Mouse (Mus musculus): ENCODE measurements at regions not wholly inside any gene's neighbourhood (a gene's known extent, or its start where the extent isn't known, plus 50 kb on each side); places are given as distances from the start of the nearest gene placed in this dataset.

GRCm38 (mm10) chr2:173970789-173971188, 105.3 kb upstream of the Stx16 start:
- H3K36me3 ChIP-seq (ENCODE audit: control insufficient read depth, insufficient read depth, low read length): no peaks in the 10 kb centered on the region
- H3K4me2 ChIP-seq (ENCODE audit: low read length): no peak overlapping the region
- H3K9ac ChIP-seq (ENCODE audit: low read length): no peak overlapping the region
- H3K27me3 ChIP-seq (replicated peaks; ENCODE audit: control insufficient read depth, insufficient read depth, low read length): no peaks in the 10 kb centered on the region
- WGBS: 83% methylated on average over 1 of the region's 1 CpGs
- DNase-seq (ENCODE audit: low spot score) (no peak), ATAC-seq (no peak)
- no peaks in the 10 kb centered on the region for H3K4me1 ChIP-seq (ENCODE audit: control insufficient read depth, insufficient read depth, low read length)
- no peak overlapping the region for H3K4me3 ChIP-seq (ENCODE audit: low read depth, low read length)
- peaks cover 2% of the 10 kb centered on the region; the same call in 1 of the 2 replicates for H3K9me3 ChIP-seq (replicated peaks; ENCODE audit: control insufficient read depth, low read length)
- H3K27ac ChIP-seq (ENCODE audit: low read depth, low read length): no peak overlapping the region

- Histone ChIP-seq H3K9ac (ENCODE audit: low read length) (no peak overlapping the region), H3K27ac (ENCODE audit: low read depth, low read length) (no peak overlapping the region), H3K4me3 (ENCODE audit: low read depth, low read length) (no peak overlapping the region), H3K4me1 (ENCODE audit: control insufficient read depth, insufficient read depth, low read length) (no peaks in the 10 kb centered on the region), H3K4me2 (ENCODE audit: low read length) (no peak overlapping the region), H3K27me3 (replicated peaks; ENCODE audit: control insufficient read depth, insufficient read depth, low read length) (no peaks in the 10 kb centered on the region), H3K9me3 (replicated peaks; ENCODE audit: control insufficient read depth, low read length) (peaks cover 2% of the 10 kb centered on the region; the same call in 1 of the 2 replicates), H3K36me3 (ENCODE audit: control insufficient read depth, insufficient read depth, low read length) (no peaks in the 10 kb centered on the region)
- DNase-seq (ENCODE audit: low spot score) (no peak), ATAC-seq (no peak)
- WGBS: 71% methylated on average over 4 of the region's 4 CpGs
Observed at GRCm38 (mm10) chr2:173976314-173977053, 99.6 kb upstream of the Stx16 start.

GRCm38 (mm10) chr2:173977236-173978053, 98.7 kb upstream of the Stx16 start:
- Histone ChIP-seq H3K27me3 (replicated peaks; ENCODE audit: control insufficient read depth, insufficient read depth, low read length) (no peaks in the 10 kb centered on the region), H3K36me3 (ENCODE audit: control insufficient read depth, insufficient read depth, low read length) (no peaks in the 10 kb centered on the region), H3K9me3 (replicated peaks; ENCODE audit: control insufficient read depth, low read length) (peaks cover 2% of the 10 kb centered on the region; the same call in 1 of the 2 replicates), H3K9ac (ENCODE audit: low read length) (no peak overlapping the region), H3K4me1 (ENCODE audit: control insufficient read depth, insufficient read depth, low read length) (no peaks in the 10 kb centered on the region), H3K27ac (ENCODE audit: low read depth, low read length) (no peak overlapping the region), H3K4me2 (ENCODE audit: low read length) (no peak overlapping the region), H3K4me3 (ENCODE audit: low read depth, low read length) (no peak overlapping the region)
- 16% methylated on average over 12 of the region's 12 CpGs for WGBS
- no peak for ATAC-seq
- DNase-seq (ENCODE audit: low spot score): no peak

GRCm38 (mm10) chr2:173978138-173978765, 97.9 kb upstream of the Stx16 start:
- Histone ChIP-seq H3K27ac (ENCODE audit: low read depth, low read length) (no peak overlapping the region), H3K4me1 (ENCODE audit: control insufficient read depth, insufficient read depth, low read length) (no peaks in the 10 kb centered on the region), H3K27me3 (replicated peaks; ENCODE audit: control insufficient read depth, insufficient read depth, low read length) (no peaks in the 10 kb centered on the region), H3K9me3 (replicated peaks; ENCODE audit: control insufficient read depth, low read length) (peaks cover 2% of the 10 kb centered on the region; the same call in 1 of the 2 replicates), H3K9ac (ENCODE audit: low read length) (no peak overlapping the region), H3K36me3 (ENCODE audit: control insufficient read depth, insufficient read depth, low read length) (no peaks in the 10 kb centered on the region), H3K4me2 (ENCODE audit: low read length) (no peak overlapping the region), H3K4me3 (ENCODE audit: low read depth, low read length) (no peak overlapping the region)
- no peak for ATAC-seq
- WGBS: 81% methylated on average over 13 of the region's 13 CpGs
- DNase-seq (ENCODE audit: low spot score): no peak

DNA sequence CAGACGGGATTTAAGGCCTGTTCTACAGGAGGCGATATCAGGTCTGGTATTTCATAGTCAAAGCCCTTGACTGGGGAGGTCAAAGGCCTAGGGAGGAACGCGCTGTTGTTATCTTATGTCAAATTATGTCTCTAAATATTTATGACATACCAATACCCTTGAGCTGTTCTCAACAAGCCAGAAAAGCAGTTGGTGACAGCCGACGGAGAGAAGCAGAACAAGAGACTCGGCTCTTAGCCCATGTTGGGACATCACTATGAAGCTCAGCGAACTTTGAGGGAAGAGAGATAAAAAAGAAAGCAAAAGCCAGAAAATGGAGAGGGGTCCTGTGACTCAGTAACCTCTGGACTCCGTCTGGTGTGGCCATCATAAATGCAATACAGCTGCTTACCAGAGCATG, 95.1 kb upstream of the Stx16 start:
- no peak for ATAC-seq
- no peak for DNase-seq (ENCODE audit: low spot score)
- H3K9ac ChIP-seq (ENCODE audit: low read length): no peak overlapping the region
- H3K4me1 ChIP-seq (ENCODE audit: control insufficient read depth, insufficient read depth, low read length): no peaks in the 10 kb centered on the region
- WGBS: 92% methylated on average over 9 of the region's 9 CpGs
- no peaks in the 10 kb centered on the region for H3K36me3 ChIP-seq (ENCODE audit: control insufficient read depth, insufficient read depth, low read length)
- H3K27ac ChIP-seq (ENCODE audit: low read depth, low read length): no peak overlapping the region
- H3K27me3 ChIP-seq (replicated peaks; ENCODE audit: control insufficient read depth, insufficient read depth, low read length): no peaks in the 10 kb centered on the region
- no peak overlapping the region for H3K4me2 ChIP-seq (ENCODE audit: low read length)
- no peak overlapping the region for H3K4me3 ChIP-seq (ENCODE audit: low read depth, low read length)
- H3K9me3 ChIP-seq (replicated peaks; ENCODE audit: control insufficient read depth, low read length): no peaks in the 10 kb centered on the region

DNA sequence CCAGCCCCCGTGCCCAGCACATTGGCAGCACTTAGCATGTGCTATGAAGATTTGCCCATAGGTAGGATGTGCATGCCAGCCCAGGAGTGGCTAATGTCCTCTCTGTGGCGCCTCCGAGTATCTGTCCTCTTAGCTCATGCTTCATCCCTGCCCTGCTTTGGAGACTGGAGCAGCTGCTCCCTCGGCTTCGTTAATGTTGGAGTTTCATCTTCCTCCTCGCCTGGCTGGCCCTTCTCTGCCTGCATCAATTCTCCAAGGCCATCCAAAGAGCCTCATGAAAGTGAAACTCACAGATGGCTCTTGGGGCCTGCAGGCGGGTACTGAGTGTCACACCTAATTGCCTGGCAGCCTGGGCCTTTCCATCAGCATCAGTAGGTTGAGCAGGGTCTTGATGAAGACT, 88.6 kb upstream of the Stx16 start:
- DNase-seq (ENCODE audit: low spot score): no peak
- no peak overlapping the region for H3K4me2 ChIP-seq (ENCODE audit: low read length)
- 83% methylated on average over 7 of the region's 7 CpGs for WGBS
- H3K9ac ChIP-seq (ENCODE audit: low read length): no peak overlapping the region
- no peaks in the 10 kb centered on the region for H3K4me1 ChIP-seq (ENCODE audit: control insufficient read depth, insufficient read depth, low read length)
- H3K27me3 ChIP-seq (replicated peaks; ENCODE audit: control insufficient read depth, insufficient read depth, low read length): no peaks in the 10 kb centered on the region
- no peaks in the 10 kb centered on the region for H3K9me3 ChIP-seq (replicated peaks; ENCODE audit: control insufficient read depth, low read length)
- no peak overlapping the region for H3K4me3 ChIP-seq (ENCODE audit: low read depth, low read length)
- H3K27ac ChIP-seq (ENCODE audit: low read depth, low read length): no peak overlapping the region
- no peak for ATAC-seq
- no peaks in the 10 kb centered on the region for H3K36me3 ChIP-seq (ENCODE audit: control insufficient read depth, insufficient read depth, low read length)

GRCm38 (mm10) chr2:173987921-173988320, 88.2 kb upstream of the Stx16 start:
- no peaks in the 10 kb centered on the region for H3K36me3 ChIP-seq (ENCODE audit: control insufficient read depth, insufficient read depth, low read length)
- H3K27ac ChIP-seq (ENCODE audit: low read depth, low read length): no peak overlapping the region
- 85% methylated on average over 8 of the region's 8 CpGs for WGBS

GRCm38 (mm10) chr2:173988641-173989336, 87.3 kb upstream of the Stx16 start:
- WGBS: 69% methylated on average over 11 of the region's 11 CpGs
- ATAC-seq: no peak

More at GRCm38 (mm10) chr2:173987921-173988320, 88.2 kb upstream of the Stx16 start:
- H3K27me3 ChIP-seq (replicated peaks; ENCODE audit: control insufficient read depth, insufficient read depth, low read length): no peaks in the 10 kb centered on the region
- H3K4me2 ChIP-seq (ENCODE audit: low read length): no peak overlapping the region
- H3K4me1 ChIP-seq (ENCODE audit: control insufficient read depth, insufficient read depth, low read length): no peaks in the 10 kb centered on the region
- ATAC-seq (no peak), DNase-seq (ENCODE audit: low spot score) (no peak)
- no peak overlapping the region for H3K9ac ChIP-seq (ENCODE audit: low read length)
- no peak overlapping the region for H3K4me3 ChIP-seq (ENCODE audit: low read depth, low read length)
- no peaks in the 10 kb centered on the region for H3K9me3 ChIP-seq (replicated peaks; ENCODE audit: control insufficient read depth, low read length)

More at GRCm38 (mm10) chr2:173988641-173989336, 87.3 kb upstream of the Stx16 start:
- peaks cover 1% of the 10 kb centered on the region; the same call in 1 of the 2 replicates for H3K4me1 ChIP-seq (ENCODE audit: control insufficient read depth, insufficient read depth, low read length)
- H3K9me3 ChIP-seq (replicated peaks; ENCODE audit: control insufficient read depth, low read length): no peaks in the 10 kb centered on the region
- no peaks in the 10 kb centered on the region for H3K36me3 ChIP-seq (ENCODE audit: control insufficient read depth, insufficient read depth, low read length)
- no peaks in the 10 kb centered on the region for H3K27me3 ChIP-seq (replicated peaks; ENCODE audit: control insufficient read depth, insufficient read depth, low read length)
- no peak overlapping the region for H3K9ac ChIP-seq (ENCODE audit: low read length)
- DNase-seq (ENCODE audit: low spot score): peak; percentile 45
- H3K4me2 ChIP-seq (ENCODE audit: low read length): no peak overlapping the region
- H3K27ac ChIP-seq (ENCODE audit: low read depth, low read length): no peak overlapping the region
- H3K4me3 ChIP-seq (ENCODE audit: low read depth, low read length): no peak overlapping the region

Data from forebrain, embryonic 14.5 days (tissue).